Mouse (Mus musculus): ENCODE results near the gene Krt87. TPM values are rescaled to one million over a fixed set of nuclear protein-coding genes. Genes with fewer than 3 reads are reported as not detected.

Gene Krt87
- polyA plus RNA-seq (2015; fragmentation: Nextera tagmentation; extraction: Ambion mirVana): 0.05 TPM in 1 of 2 replicates, not detected in the other

- Histone ChIP-seq H3K36me3 (ENCODE audit: insufficient read depth, low read length) (no peaks in the 10 kb centered on the region), H3K27ac (no peak within 1 kb of the TSS), H3K9me3 (replicated peaks; ENCODE audit: low read length) (no peaks in the 10 kb centered on the region), H3K9ac (ENCODE audit: low read depth, low read length) (no peak within 1 kb of the TSS), H3K27me3 (ENCODE audit: insufficient read depth, low read length) (peaks cover 14% of the 10 kb centered on the region), H3K4me1 (replicated peaks; ENCODE audit: insufficient read depth, low read length) (no peaks in the 10 kb centered on the region; the same call in 1 of the 2 replicates), H3K4me3 (replicated peaks; ENCODE audit: low read depth, low read length) (0 out of 2 replicates have a peak within 1 kb of the TSS, but pooled peaks have one; percentile 5), H3K4me2 (ENCODE audit: low read length) (peak within 1 kb of the TSS; percentile 41)
- DNase-seq (ENCODE audit: low spot score) (no peak), ATAC-seq (replicated peaks; ENCODE audit: low FRiP score, low read depth) (no peak)
- TF ChIP-seq CTCF (IDR thresholded peaks at IDR 0.05; ENCODE audit: low read depth): no peak
- WGBS: 2% methylated on average over 34 of the region's 34 CpGs
Measured at GRCm38 (mm10) chr15:101438555-101438954, at the start of gene Krt87. Gene Krt87, minus strand, starts transcription at chr15:101438804.

GRCm38 (mm10) chr15:101485911-101486635 is 47.5 kb upstream of the Krt87 start:
- WGBS: 82% methylated on average over 11 of the region's 11 CpGs
- no peak overlapping the region for H3K4me3 ChIP-seq (replicated peaks; ENCODE audit: low read depth, low read length)

GRCm38 (mm10) chr15:101484939-101485338 is 46.3 kb upstream of the Krt87 start:
- H3K4me3 ChIP-seq (replicated peaks; ENCODE audit: low read depth, low read length): no peak overlapping the region
- no peaks in the 10 kb centered on the region for H3K9me3 ChIP-seq (replicated peaks; ENCODE audit: low read length)
- no peak overlapping the region for H3K27ac ChIP-seq
- TF ChIP-seq CTCF (IDR thresholded peaks at IDR 0.05; ENCODE audit: low read depth): no peak
- no peaks in the 10 kb centered on the region for H3K27me3 ChIP-seq (ENCODE audit: insufficient read depth, low read length)
- ATAC-seq (replicated peaks; ENCODE audit: low FRiP score, low read depth) (no peak), DNase-seq (ENCODE audit: low spot score) (no peak)
- H3K4me2 ChIP-seq (ENCODE audit: low read length): no peak overlapping the region
- H3K9ac ChIP-seq (ENCODE audit: low read depth, low read length): no peak overlapping the region
- 56% methylated on average over 1 of the region's 1 CpGs for WGBS
- no peaks in the 10 kb centered on the region for H3K4me1 ChIP-seq (replicated peaks; ENCODE audit: insufficient read depth, low read length)
- no peaks in the 10 kb centered on the region for H3K36me3 ChIP-seq (ENCODE audit: insufficient read depth, low read length)

More at GRCm38 (mm10) chr15:101485911-101486635, 47.5 kb upstream of the Krt87 start:
- Histone ChIP-seq H3K4me2 (ENCODE audit: low read length) (no peak overlapping the region), H3K36me3 (ENCODE audit: insufficient read depth, low read length) (no peaks in the 10 kb centered on the region), H3K9ac (ENCODE audit: low read depth, low read length) (no peak overlapping the region), H3K27me3 (ENCODE audit: insufficient read depth, low read length) (no peaks in the 10 kb centered on the region), H3K4me1 (replicated peaks; ENCODE audit: insufficient read depth, low read length) (no peaks in the 10 kb centered on the region), H3K9me3 (replicated peaks; ENCODE audit: low read length) (no peaks in the 10 kb centered on the region), H3K27ac (no peak overlapping the region)
- ATAC-seq (replicated peaks; ENCODE audit: low FRiP score, low read depth) (no peak), DNase-seq (ENCODE audit: low spot score) (no peak)
- no peak for TF ChIP-seq CTCF (IDR thresholded peaks at IDR 0.05; ENCODE audit: low read depth)

GRCm38 (mm10) chr15:101483646-101484045 is 45.0 kb upstream of the Krt87 start:
- H3K4me2 ChIP-seq (ENCODE audit: low read length): no peak overlapping the region
- ATAC-seq (replicated peaks; ENCODE audit: low FRiP score, low read depth) (no peak), DNase-seq (ENCODE audit: low spot score) (peak; percentile 27)
- no peak overlapping the region for H3K4me3 ChIP-seq (replicated peaks; ENCODE audit: low read depth, low read length)
- H3K9ac ChIP-seq (ENCODE audit: low read depth, low read length): no peak overlapping the region
- WGBS: 60% methylated on average over 1 of the region's 1 CpGs
- no peak overlapping the region for H3K27ac ChIP-seq
- no peaks in the 10 kb centered on the region for H3K9me3 ChIP-seq (replicated peaks; ENCODE audit: low read length)
- no peaks in the 10 kb centered on the region for H3K36me3 ChIP-seq (ENCODE audit: insufficient read depth, low read length)
- H3K4me1 ChIP-seq (replicated peaks; ENCODE audit: insufficient read depth, low read length): peaks cover 6% of the 10 kb centered on the region; the same call in 1 of the 2 replicates
- TF ChIP-seq CTCF (IDR thresholded peaks at IDR 0.05; ENCODE audit: low read depth): no peak
- no peaks in the 10 kb centered on the region for H3K27me3 ChIP-seq (ENCODE audit: insufficient read depth, low read length)

- ATAC-seq (replicated peaks; ENCODE audit: low FRiP score, low read depth) (no peak), DNase-seq (ENCODE audit: low spot score) (no peak)
- Histone ChIP-seq H3K9me3 (replicated peaks; ENCODE audit: low read length) (no peaks in the 10 kb centered on the region), H3K9ac (ENCODE audit: low read depth, low read length) (no peak overlapping the region), H3K4me3 (replicated peaks; ENCODE audit: low read depth, low read length) (no peak overlapping the region), H3K27me3 (ENCODE audit: insufficient read depth, low read length) (no peaks in the 10 kb centered on the region), H3K4me2 (ENCODE audit: low read length) (no peak overlapping the region), H3K27ac (no peak overlapping the region), H3K36me3 (ENCODE audit: insufficient read depth, low read length) (no peaks in the 10 kb centered on the region), H3K4me1 (replicated peaks; ENCODE audit: insufficient read depth, low read length) (peaks cover 6% of the 10 kb centered on the region; the same call in 1 of the 2 replicates)
- WGBS: 40% methylated on average over 4 of the region's 4 CpGs
- TF ChIP-seq CTCF (IDR thresholded peaks at IDR 0.05; ENCODE audit: low read depth): no peak
Measured at GRCm38 (mm10) chr15:101482056-101482455, 43.5 kb upstream of the Krt87 start.

GRCm38 (mm10) chr15:101479666-101480060 is 41.1 kb upstream of the Krt87 start:
- DNase-seq (ENCODE audit: low spot score): no peak
- no peak for TF ChIP-seq CTCF (IDR thresholded peaks at IDR 0.05; ENCODE audit: low read depth)
- H3K4me1 ChIP-seq (replicated peaks; ENCODE audit: insufficient read depth, low read length): peaks cover 6% of the 10 kb centered on the region; the same call in 1 of the 2 replicates
- peak overlapping the region; percentile 56 for H3K4me2 ChIP-seq (ENCODE audit: low read length)
- 25% methylated on average over 11 of the region's 11 CpGs for WGBS
- ATAC-seq (replicated peaks; ENCODE audit: low FRiP score, low read depth): no peak
- no peak overlapping the region for H3K27ac ChIP-seq
- no peaks in the 10 kb centered on the region for H3K27me3 ChIP-seq (ENCODE audit: insufficient read depth, low read length)
- H3K36me3 ChIP-seq (ENCODE audit: insufficient read depth, low read length): no peaks in the 10 kb centered on the region
- H3K4me3 ChIP-seq (replicated peaks; ENCODE audit: low read depth, low read length): peak overlapping the region; percentile 17; the same call in 1 of the 2 replicates
- H3K9me3 ChIP-seq (replicated peaks; ENCODE audit: low read length): no peaks in the 10 kb centered on the region
- no peak overlapping the region for H3K9ac ChIP-seq (ENCODE audit: low read depth, low read length)
